Mouse (Mus musculus) hindbrain, embryonic 11.5 days (tissue): Measurements from ENCODE around the gene Arhgap18. TPM values are rescaled to one million over a fixed set of nuclear protein-coding genes. Genes with fewer than 3 reads are reported as not detected.

Source experiments
- ATAC-seq: fragments of 200-750 bp; cut with Nextera tagmentation; 2 replicates; pipeline ENCODE4 v1.8.0; 2017; ENCODE audit warnings: mild to moderate bottlenecking, moderate TSS enrichment, moderate library complexity; ENCODE audit not compliant: low FRiP score
- DNase-seq: peaks from one replicate; pipeline ENCODE4 v3.0.0-alpha.2; 2015; ENCODE audit warnings: low spot score
- H3K27ac ChIP-seq: fragments of 300-500 bp; sonication (generic); 2 replicates; pipeline ENCODE4 v1.5.1; 2014; ENCODE audit warnings: mild to moderate bottlenecking, low read depth, low read length
- H3K27me3 ChIP-seq: fragments of 300-500 bp; sonication (generic); 2 replicates; pipeline ENCODE4 v1.6.1; 2014; ENCODE audit warnings: mild to moderate bottlenecking, low read length, moderate library complexity, mixed read lengths; ENCODE audit not compliant: control insufficient read depth, insufficient read depth
- H3K36me3 ChIP-seq: fragments of 300-500 bp; sonication (generic); 2 replicates; pipeline ENCODE4 v1.6.1; 2014; ENCODE audit warnings: mild to moderate bottlenecking, low read length, moderate library complexity, mixed read lengths; ENCODE audit not compliant: control insufficient read depth, insufficient read depth
- H3K4me1 ChIP-seq: fragments of 300-500 bp; sonication (generic); replicated peaks from 2 replicates; pipeline ENCODE4 v1.6.1; 2014; ENCODE audit warnings: low read length, mixed read lengths; ENCODE audit not compliant: control insufficient read depth, insufficient read depth
- H3K4me2 ChIP-seq: fragments of 300-500 bp; sonication (generic); replicated peaks from 2 replicates; pipeline ENCODE4 v1.6.1; 2014; ENCODE audit warnings: mild to moderate bottlenecking, low read depth, low read length
- H3K4me3 ChIP-seq: fragments of 300-500 bp; sonication (generic); 2 replicates; pipeline ENCODE4 v1.5.1; 2014; ENCODE audit warnings: low read depth, low read length
- H3K9ac ChIP-seq: fragments of 300-500 bp; sonication (generic); 2 replicates; pipeline ENCODE4 v1.6.1; 2014; ENCODE audit warnings: low read depth, low read length
- H3K9me3 ChIP-seq: fragments of 300-500 bp; sonication (generic); 2 replicates; pipeline ENCODE4 v1.6.1; 2016; ENCODE audit warnings: low read length; ENCODE audit not compliant: control insufficient read depth
- WGBS: fragments of 180-500 bp; shearing (Covaris S2); extraction: QIAGEN DNeasy Blood & Tissue Kit; methylation state at CpG from one replicate; pipeline ENCODE4 v1.1.7; 2014; 5-methylcytosine and 5-hydroxymethylcytosine counted together
- polyA plus RNA-seq: library from polyadenylated mRNA; unstranded; fragments of >200 nt; fragmentation: Nextera tagmentation; extraction: Ambion mirVana; gene quantifications from 2 replicates; pipeline ENCODE4 v1.2.1, GENCODE M21; 2014

Gene Arhgap18
- polyA plus RNA-seq, 1 experiment from 2014 or later, result 12.9 TPM

DNA sequence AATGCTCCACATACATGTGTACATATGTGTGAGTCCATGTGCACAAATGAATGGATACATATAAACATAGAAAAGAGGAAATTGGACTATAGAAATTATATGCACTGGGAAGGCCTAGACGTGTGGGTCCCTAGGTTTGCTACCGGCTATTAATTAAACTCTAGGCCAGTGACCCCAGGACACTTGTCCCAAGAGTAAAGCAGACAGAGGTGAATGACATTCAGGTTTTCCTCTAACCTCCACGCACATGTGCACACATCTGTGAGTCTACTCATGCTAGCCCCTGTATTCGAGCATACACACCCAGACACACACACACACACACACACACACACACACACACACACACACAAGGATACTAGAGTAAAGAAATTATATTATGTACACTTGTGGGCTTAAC is 104.4 kb downstream of the Arhgap18 start:
- H3K4me3 ChIP-seq, result no peak overlapping the region
- H3K4me2 ChIP-seq, result no peak overlapping the region
- DNase-seq (no peak), ATAC-seq (no peak)
- no peaks in the 10 kb centered on the region for H3K27me3 ChIP-seq
- H3K9me3 ChIP-seq, result no peaks in the 10 kb centered on the region
- WGBS, result 87% methylated on average over 4 of the region's 4 CpGs
- H3K9ac ChIP-seq, result no peak overlapping the region
- no peak overlapping the region for H3K27ac ChIP-seq
- no peaks in the 10 kb centered on the region for H3K36me3 ChIP-seq
- H3K4me1 ChIP-seq, result no peaks in the 10 kb centered on the region

DNA sequence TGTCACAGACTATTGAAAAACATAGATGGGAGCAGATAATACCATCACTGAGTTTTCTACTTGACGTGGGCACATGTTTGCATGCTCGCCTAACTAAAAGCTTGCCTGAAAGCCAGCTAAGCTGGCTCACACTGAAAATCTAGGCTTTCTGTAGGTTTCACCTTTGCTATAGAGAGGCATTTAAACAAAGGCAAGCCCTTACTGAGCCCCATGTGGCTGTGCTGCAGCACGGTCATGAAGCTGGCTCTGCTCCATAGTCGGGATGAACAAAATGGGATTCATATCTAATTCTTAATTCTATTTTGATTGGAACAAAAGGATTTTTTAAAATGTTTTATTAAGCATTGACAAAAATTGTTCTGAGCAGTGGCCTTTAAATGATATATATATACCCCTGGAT is 105.3 kb downstream of the Arhgap18 start:
- H3K9ac ChIP-seq, result no peak overlapping the region
- no peaks in the 10 kb centered on the region for H3K27me3 ChIP-seq
- ATAC-seq (no peak), DNase-seq (no peak)
- H3K27ac ChIP-seq, result no peak overlapping the region
- no peak overlapping the region for H3K4me3 ChIP-seq
- no peaks in the 10 kb centered on the region for H3K36me3 ChIP-seq
- 85% methylated on average over 4 of the region's 4 CpGs for WGBS
- no peaks in the 10 kb centered on the region for H3K4me1 ChIP-seq
- H3K4me2 ChIP-seq, result no peak overlapping the region
- no peaks in the 10 kb centered on the region for H3K9me3 ChIP-seq

DNA sequence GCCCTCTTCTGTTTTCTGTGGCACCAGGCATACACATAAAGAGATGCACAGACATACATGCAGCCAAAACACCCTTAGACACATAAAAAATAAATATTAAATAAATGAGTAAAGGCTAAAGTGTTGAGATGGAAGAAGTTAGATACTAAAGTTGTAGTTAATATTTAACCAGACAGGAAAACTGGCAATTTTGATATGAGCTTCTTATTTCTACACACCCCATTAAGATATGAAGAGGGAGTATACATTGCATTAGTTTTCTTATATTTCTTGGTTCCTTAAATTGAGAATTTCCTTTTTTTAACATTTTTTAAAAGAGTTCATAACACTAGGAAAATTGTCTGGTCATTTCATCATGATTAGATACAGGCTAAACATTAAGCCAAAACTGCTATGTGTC is 108.0 kb downstream of the Arhgap18 start:
- no peak for ATAC-seq
- Histone ChIP-seq H3K4me1 (no peaks in the 10 kb centered on the region), H3K4me3 (no peak overlapping the region), H3K9ac (no peak overlapping the region), H3K9me3 (no peaks in the 10 kb centered on the region), H3K27ac (no peak overlapping the region), H3K27me3 (no peaks in the 10 kb centered on the region), H3K4me2 (no peak overlapping the region), H3K36me3 (no peaks in the 10 kb centered on the region)
- DNase-seq, result no peak

DNA sequence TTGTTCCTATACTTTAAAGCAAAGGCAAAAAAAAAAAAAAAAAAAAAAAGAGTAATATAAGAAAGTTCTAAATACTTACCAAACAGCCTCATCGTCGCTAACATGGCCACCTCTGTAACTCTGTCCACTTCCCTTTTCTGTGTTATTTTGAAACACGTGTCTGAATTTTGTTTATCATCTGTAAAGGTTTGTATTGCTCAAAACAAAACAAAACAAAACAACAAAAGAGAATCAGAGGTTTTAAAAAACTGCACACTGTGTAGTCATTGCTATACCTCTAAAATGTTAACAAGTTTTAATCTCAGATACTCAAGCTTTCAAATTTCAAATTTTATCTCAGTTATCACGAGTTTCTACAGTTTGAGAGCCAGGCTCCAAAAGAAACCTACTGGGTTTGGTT is 109.0 kb downstream of the Arhgap18 start:
- no peaks in the 10 kb centered on the region for H3K9me3 ChIP-seq
- H3K9ac ChIP-seq, result no peak overlapping the region
- H3K4me3 ChIP-seq, result no peak overlapping the region
- no peak for DNase-seq
- WGBS, result 92% methylated on average over 4 of the region's 4 CpGs
- H3K27me3 ChIP-seq, result no peaks in the 10 kb centered on the region
- H3K36me3 ChIP-seq, result no peaks in the 10 kb centered on the region
- ATAC-seq, result no peak
- no peak overlapping the region for H3K27ac ChIP-seq
- H3K4me2 ChIP-seq, result no peak overlapping the region
- H3K4me1 ChIP-seq, result no peaks in the 10 kb centered on the region

DNA sequence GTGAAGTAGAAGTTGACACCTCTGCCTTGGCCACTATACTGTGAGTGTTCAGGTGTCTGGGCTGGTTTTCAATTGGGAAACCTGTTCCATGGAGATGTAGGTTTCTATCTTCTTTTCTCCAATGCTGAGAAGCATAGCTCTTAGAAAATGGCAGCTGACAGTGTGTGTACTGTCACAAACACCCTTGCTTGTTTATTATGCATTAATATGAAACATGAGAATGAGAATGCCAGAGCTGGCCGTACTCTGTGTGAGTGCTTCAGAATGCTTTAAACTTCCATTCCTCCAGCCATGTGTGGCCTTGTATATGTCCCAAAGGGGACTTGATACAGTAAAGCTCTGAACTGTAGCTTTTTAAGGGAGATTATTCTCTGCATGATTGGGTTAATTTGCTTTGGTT is 110.8 kb downstream of the Arhgap18 start:
- WGBS, result 81% methylated on average over 1 of the region's 1 CpGs
- DNase-seq, result no peak

DNA sequence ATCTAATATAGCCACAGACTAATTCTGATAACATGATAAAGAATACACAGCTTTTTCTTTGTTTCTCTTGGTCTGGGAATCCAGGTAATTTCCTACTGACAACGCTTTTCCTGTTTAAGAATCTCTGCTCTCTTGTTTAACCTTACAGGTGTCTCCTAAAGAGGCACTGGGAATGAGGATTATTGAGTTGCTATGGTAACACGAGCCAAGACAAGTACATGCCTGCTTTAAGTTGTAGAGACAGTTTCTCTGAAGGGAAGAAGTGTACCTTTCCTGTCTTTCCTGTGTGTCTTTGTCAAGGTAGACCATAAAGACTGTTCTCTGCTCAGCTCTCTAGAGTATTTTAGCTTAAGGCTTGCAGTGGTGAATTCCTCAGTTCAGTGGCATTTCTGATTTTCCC is 117.6 kb downstream of the Arhgap18 start:
- Histone ChIP-seq H3K4me2 (no peak overlapping the region), H3K4me3 (no peak overlapping the region), H3K36me3 (no peaks in the 10 kb centered on the region), H3K9me3 (no peaks in the 10 kb centered on the region), H3K27ac (no peak overlapping the region), H3K4me1 (no peaks in the 10 kb centered on the region), H3K27me3 (no peaks in the 10 kb centered on the region), H3K9ac (no peak overlapping the region)
- ATAC-seq (no peak), DNase-seq (no peak)
- WGBS, result 65% methylated on average over 2 of the region's 2 CpGs

More for the DNA sequence above, 110.8 kb downstream of the Arhgap18 start:
- Histone ChIP-seq H3K27me3 (no peaks in the 10 kb centered on the region), H3K4me1 (no peaks in the 10 kb centered on the region), H3K36me3 (no peaks in the 10 kb centered on the region), H3K9ac (no peak overlapping the region), H3K4me3 (no peak overlapping the region), H3K9me3 (no peaks in the 10 kb centered on the region), H3K4me2 (no peak overlapping the region), H3K27ac (no peak overlapping the region)
- ATAC-seq, result no peak

DNA sequence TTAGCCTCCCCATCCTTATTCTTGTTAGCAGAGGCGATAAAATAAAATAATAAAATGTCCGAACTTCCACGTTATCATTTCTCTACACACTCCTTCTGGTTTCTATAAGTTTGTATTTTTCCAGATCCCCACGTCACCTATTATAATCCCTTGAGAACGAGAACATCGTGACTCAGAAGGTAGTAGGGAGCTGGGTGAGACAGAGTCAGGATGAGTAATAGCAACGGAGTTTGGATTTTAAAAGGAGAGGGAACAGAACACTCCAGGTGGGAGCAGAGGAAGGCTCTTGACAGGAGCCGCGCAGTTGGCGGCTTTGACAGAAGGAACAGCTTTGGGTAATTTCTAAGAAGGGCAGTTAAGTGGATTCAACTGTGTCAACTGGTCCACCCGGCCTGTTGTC is 124.1 kb downstream of the Arhgap18 start:
- H3K4me1 ChIP-seq, result no peaks in the 10 kb centered on the region
- no peak overlapping the region for H3K4me3 ChIP-seq
- no peak overlapping the region for H3K4me2 ChIP-seq
- no peak for ATAC-seq
- DNase-seq, result no peak
- no peak overlapping the region for H3K27ac ChIP-seq
- H3K27me3 ChIP-seq, result no peaks in the 10 kb centered on the region
- WGBS, result 86% methylated on average over 11 of the region's 11 CpGs
- H3K9me3 ChIP-seq, result no peaks in the 10 kb centered on the region
- no peak overlapping the region for H3K9ac ChIP-seq
- H3K36me3 ChIP-seq, result no peaks in the 10 kb centered on the region

DNA sequence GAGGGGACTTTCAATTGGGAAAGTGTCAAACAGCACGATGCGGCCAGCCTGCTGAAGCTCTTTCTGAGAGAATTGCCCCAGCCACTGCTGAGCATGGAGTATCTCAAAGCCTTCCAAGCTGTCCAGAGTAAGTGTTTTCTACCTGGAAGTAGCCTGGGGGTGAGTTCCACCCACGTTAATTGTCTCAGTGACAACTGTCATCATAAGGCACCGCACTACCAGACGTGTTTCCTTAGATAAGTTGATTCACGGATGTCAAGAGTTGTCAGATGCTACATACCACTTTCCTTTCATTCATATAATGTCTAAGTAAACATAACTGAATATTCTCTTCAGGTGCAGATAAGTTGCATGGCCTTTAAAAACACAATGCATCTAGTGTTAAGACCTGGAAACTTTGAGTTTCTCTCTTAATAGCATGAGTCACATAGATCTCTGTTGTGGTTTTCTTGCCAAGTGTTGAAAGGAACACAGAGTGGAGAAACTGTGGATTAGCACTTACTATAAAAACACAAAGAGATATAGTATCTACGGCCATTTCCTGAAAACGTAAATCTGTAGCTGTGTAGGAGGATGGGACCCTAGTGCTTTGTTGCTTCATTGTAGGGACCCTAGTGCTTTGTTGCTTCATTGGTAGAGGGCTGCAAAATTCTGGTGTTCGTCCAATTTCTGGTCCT is 125.8 kb downstream of the Arhgap18 start:
- no peak overlapping the region for H3K27ac ChIP-seq
- 88% methylated on average over 9 of the region's 9 CpGs for WGBS
- no peak overlapping the region for H3K9ac ChIP-seq
- H3K4me3 ChIP-seq, result no peak overlapping the region
- no peak overlapping the region for H3K4me2 ChIP-seq
- ATAC-seq (no peak), DNase-seq (no peak)
- H3K27me3 ChIP-seq, result no peaks in the 10 kb centered on the region
- no peaks in the 10 kb centered on the region for H3K9me3 ChIP-seq
- no peaks in the 10 kb centered on the region for H3K36me3 ChIP-seq
- no peaks in the 10 kb centered on the region for H3K4me1 ChIP-seq

DNA sequence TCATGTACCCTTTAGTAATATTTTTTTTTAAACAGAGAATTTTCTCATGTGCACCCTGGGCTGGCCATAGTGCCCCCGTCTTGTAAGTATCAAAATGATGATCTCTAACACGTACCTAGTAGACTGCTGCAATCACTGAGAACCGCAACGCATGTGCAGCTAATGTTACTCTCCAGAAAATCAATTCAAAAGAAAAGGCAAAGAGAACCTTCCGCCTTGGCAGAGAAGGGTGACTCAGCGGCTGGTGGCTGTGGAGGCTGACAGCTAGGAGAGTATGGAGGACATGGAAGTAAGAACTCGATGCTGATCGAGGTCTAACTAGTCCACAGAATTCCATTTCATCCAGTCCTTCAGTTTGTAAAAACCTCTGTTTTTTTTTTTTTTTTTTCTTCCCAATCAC is 131.7 kb downstream of the Arhgap18 start:
- Histone ChIP-seq H3K4me1 (no peaks in the 10 kb centered on the region), H3K27me3 (no peaks in the 10 kb centered on the region), H3K4me3 (no peak overlapping the region), H3K36me3 (no peaks in the 10 kb centered on the region), H3K27ac (no peak overlapping the region), H3K9me3 (no peaks in the 10 kb centered on the region), H3K4me2 (no peak overlapping the region), H3K9ac (no peak overlapping the region)
- 83% methylated on average over 8 of the region's 8 CpGs for WGBS
- no peak for ATAC-seq
- no peak for DNase-seq
